ENCODE assay signal across 1 mouse cellular context in the genomic region with DNA sequence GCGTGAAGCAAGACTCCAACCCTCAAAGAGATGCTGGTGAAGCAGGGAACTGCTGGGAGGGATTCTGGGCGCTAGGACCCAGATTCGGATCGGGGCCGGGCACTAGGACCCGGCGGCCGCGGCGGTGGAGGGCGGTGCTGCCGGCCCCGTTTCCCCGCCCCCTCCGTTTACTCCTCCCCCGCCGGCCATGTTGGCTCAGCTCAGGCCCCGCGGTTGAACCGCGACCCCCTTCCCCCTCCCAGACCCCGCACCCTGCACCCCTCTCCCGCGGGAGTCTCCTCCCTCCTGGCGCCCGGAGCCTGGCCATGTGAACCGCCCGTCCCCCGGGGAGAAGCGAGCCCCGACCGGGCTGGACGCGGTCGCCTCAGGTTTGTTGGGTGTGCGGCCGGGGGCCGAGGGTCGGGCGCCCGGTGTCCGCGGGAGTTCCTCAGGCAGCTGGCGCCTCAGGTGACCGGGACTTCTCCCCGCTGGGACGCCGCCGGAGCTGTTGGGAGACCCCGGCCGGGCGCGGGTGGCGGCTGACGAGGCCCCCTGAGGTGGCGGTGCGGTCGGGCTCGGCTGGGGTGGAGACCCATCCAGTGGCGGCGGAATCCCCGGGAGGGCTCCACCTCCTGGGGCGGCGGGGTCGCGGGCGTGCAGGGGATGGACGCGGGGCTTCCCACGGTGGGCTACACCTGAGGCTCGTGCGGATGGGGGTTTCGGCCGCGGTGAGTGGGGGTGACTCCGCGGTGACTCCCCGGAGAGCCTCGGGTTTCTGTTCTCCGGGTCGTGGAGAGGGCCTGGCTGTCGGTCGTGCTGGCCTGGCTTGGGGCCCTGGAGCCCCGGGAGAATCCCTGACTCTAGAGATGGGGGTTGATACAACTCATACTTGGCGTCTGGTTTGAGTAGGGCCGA.
TF ChIP-seq lines count a peak whose summit lies in the region.

No protein-coding gene starts in this region.

TF ChIP-seq in CH12.LX, 34 proteins besides CTCF, POLR2A, EP300 and RAD21 (continued from another document):
- no peak for TF ChIP-seq ETS1 (conservative IDR thresholded peaks at IDR 0.05; ENCODE audit: low read depth, low read length)
- peak; percentile 69; the same call in 1 of the 2 replicates for TF ChIP-seq IRF4 (IDR thresholded peaks at IDR 0.05; ENCODE audit: low read depth, low read length)
- TF ChIP-seq UBTF (IDR thresholded peaks at IDR 0.05; ENCODE audit: low read depth, low read length): peak; percentile 77
- TF ChIP-seq MEF2A (IDR thresholded peaks at IDR 0.05; ENCODE audit: borderline replicate concordance, low read depth, low read length): no peak
- peak; percentile 54; the same call in 1 of the 2 replicates for TF ChIP-seq ELF1 (IDR thresholded peaks at IDR 0.05; ENCODE audit: low read depth, low read length)
- peak; percentile 85 for TF ChIP-seq MAZ (IDR thresholded peaks at IDR 0.05; ENCODE audit: low read depth, low read length)
- no peak for TF ChIP-seq GABPA (IDR thresholded peaks at IDR 0.05; ENCODE audit: insufficient replicate concordance, low read depth, low read length)
- peak; percentile 25; the same call in 1 of the 2 replicates for TF ChIP-seq BHLHE40 (IDR thresholded peaks at IDR 0.05; ENCODE audit: low read depth, low read length)
- TF ChIP-seq TCF12 (IDR thresholded peaks at IDR 0.05; ENCODE audit: low read depth, low read length): peak; percentile 19; the same call in 1 of the 2 replicates
- peak; percentile 78 for TF ChIP-seq HCFC1 (IDR thresholded peaks at IDR 0.05; ENCODE audit: low read depth, low read length)
